Mouse (Mus musculus): ENCODE measurements around the gene Tsc2. TPM values are rescaled to one million over a fixed set of nuclear protein-coding genes. Genes with fewer than 3 reads are reported as not detected.
A peak's percentile ranks its signal among the peaks of the same experiment; 100 is the strongest.

Tsc2 gene
- polyA plus RNA-seq, 1 experiment from 2014 or later, result 46.7 TPM

GRCm38 (mm10) chr17:24650766-24651165 lies 18.3 kb upstream of the Tsc2 start:
- Histone ChIP-seq H3K4me1 (ENCODE audit: control insufficient read depth, insufficient read depth, low read length) (peaks cover 22% of the 10 kb centered on the region), H3K4me2 (peak overlapping the region; percentile 98; the same call in 1 of the 2 replicates), H3K36me3 (ENCODE audit: control insufficient read depth, insufficient read depth, low read length) (no peaks in the 10 kb centered on the region), H3K4me3 (ENCODE audit: low read depth, low read length) (no peak overlapping the region), H3K9ac (ENCODE audit: low read depth, low read length) (no peak overlapping the region), H3K9me3 (replicated peaks; ENCODE audit: control insufficient read depth, low read length) (no peaks in the 10 kb centered on the region), H3K27me3 (ENCODE audit: control insufficient read depth, insufficient read depth, low read length) (peaks cover 32% of the 10 kb centered on the region), H3K27ac (ENCODE audit: low read depth, low read length) (no peak overlapping the region)
- ATAC-seq (replicated peaks; ENCODE audit: insufficient number of reproducible peaks, low FRiP score, low TSS enrichment), result no peak
- WGBS (ENCODE audit: insufficient replicate concordance), result 74% methylated on average over 4 of the region's 4 CpGs

- Histone ChIP-seq H3K4me2 (peak within 1 kb of the TSS; percentile 98), H3K4me3 (ENCODE audit: low read depth, low read length) (peak within 1 kb of the TSS; percentile 76), H3K4me1 (ENCODE audit: control insufficient read depth, insufficient read depth, low read length) (peaks cover 28% of the 10 kb centered on the region), H3K9me3 (replicated peaks; ENCODE audit: control insufficient read depth, low read length) (no peaks in the 10 kb centered on the region), H3K9ac (ENCODE audit: low read depth, low read length) (peak within 1 kb of the TSS; percentile 80), H3K27me3 (ENCODE audit: control insufficient read depth, insufficient read depth, low read length) (peaks cover 32% of the 10 kb centered on the region), H3K36me3 (ENCODE audit: control insufficient read depth, insufficient read depth, low read length) (no peaks in the 10 kb centered on the region), H3K27ac (ENCODE audit: low read depth, low read length) (peak within 1 kb of the TSS; percentile 29; the same call in 1 of the 2 replicates)
- WGBS (ENCODE audit: insufficient replicate concordance), result 2% methylated on average over 34 of the region's 41 CpGs
- peak; percentile 78 for ATAC-seq (replicated peaks; ENCODE audit: insufficient number of reproducible peaks, low FRiP score, low TSS enrichment)
Observed at GRCm38 (mm10) chr17:24650070-24650616, 17.7 kb upstream of the Tsc2 start, which contains the start of gene Slc9a3r2. Gene Slc9a3r2, minus strand, starts transcription at chr17:24650327.

- H3K9ac ChIP-seq (ENCODE audit: low read depth, low read length), result peak overlapping the region; percentile 80
Observed at GRCm38 (mm10) chr17:24649581-24650069, 17.2 kb upstream of the Tsc2 start.

GRCm38 (mm10) chr17:24648731-24649377 lies 16.4 kb upstream of the Tsc2 start:
- H3K9me3 ChIP-seq (replicated peaks; ENCODE audit: control insufficient read depth, low read length), result no peaks in the 10 kb centered on the region
- WGBS (ENCODE audit: insufficient replicate concordance), result 66% methylated on average over 10 of the region's 10 CpGs
- peak overlapping the region; percentile 98 for H3K4me2 ChIP-seq
- peak overlapping the region; percentile 76 for H3K4me3 ChIP-seq (ENCODE audit: low read depth, low read length)
- H3K27ac ChIP-seq (ENCODE audit: low read depth, low read length), result no peak overlapping the region
- no peaks in the 10 kb centered on the region for H3K36me3 ChIP-seq (ENCODE audit: control insufficient read depth, insufficient read depth, low read length)
- H3K27me3 ChIP-seq (ENCODE audit: control insufficient read depth, insufficient read depth, low read length), result peaks cover 32% of the 10 kb centered on the region
- H3K4me1 ChIP-seq (ENCODE audit: control insufficient read depth, insufficient read depth, low read length), result peaks cover 40% of the 10 kb centered on the region
- peak overlapping the region; percentile 80; the same call in 1 of the 2 replicates for H3K9ac ChIP-seq (ENCODE audit: low read depth, low read length)
- no peak for ATAC-seq (replicated peaks; ENCODE audit: insufficient number of reproducible peaks, low FRiP score, low TSS enrichment)

More at GRCm38 (mm10) chr17:24649581-24650069, 17.2 kb upstream of the Tsc2 start:
- Histone ChIP-seq H3K9me3 (replicated peaks; ENCODE audit: control insufficient read depth, low read length) (no peaks in the 10 kb centered on the region), H3K4me1 (ENCODE audit: control insufficient read depth, insufficient read depth, low read length) (peaks cover 33% of the 10 kb centered on the region), H3K4me3 (ENCODE audit: low read depth, low read length) (peak overlapping the region; percentile 76), H3K36me3 (ENCODE audit: control insufficient read depth, insufficient read depth, low read length) (no peaks in the 10 kb centered on the region), H3K4me2 (peak overlapping the region; percentile 98), H3K27ac (ENCODE audit: low read depth, low read length) (peak overlapping the region; percentile 29; the same call in 1 of the 2 replicates), H3K27me3 (ENCODE audit: control insufficient read depth, insufficient read depth, low read length) (peaks cover 32% of the 10 kb centered on the region)
- peak; percentile 27 for ATAC-seq (replicated peaks; ENCODE audit: insufficient number of reproducible peaks, low FRiP score, low TSS enrichment)
- under 1% methylated on average over 35 of the region's 35 CpGs for WGBS (ENCODE audit: insufficient replicate concordance)

GRCm38 (mm10) chr17:24647493-24647892 lies 15.1 kb upstream of the Tsc2 start:
- no peaks in the 10 kb centered on the region for H3K9me3 ChIP-seq (replicated peaks; ENCODE audit: control insufficient read depth, low read length)
- peak overlapping the region; percentile 1; the same call in 1 of the 2 replicates for H3K4me3 ChIP-seq (ENCODE audit: low read depth, low read length)
- no peaks in the 10 kb centered on the region for H3K36me3 ChIP-seq (ENCODE audit: control insufficient read depth, insufficient read depth, low read length)
- no peak for ATAC-seq (replicated peaks; ENCODE audit: insufficient number of reproducible peaks, low FRiP score, low TSS enrichment)
- peaks cover 47% of the 10 kb centered on the region for H3K4me1 ChIP-seq (ENCODE audit: control insufficient read depth, insufficient read depth, low read length)
- H3K4me2 ChIP-seq, result peak overlapping the region; percentile 41
- 62% methylated on average over 11 of the region's 11 CpGs for WGBS (ENCODE audit: insufficient replicate concordance)
- peaks cover 37% of the 10 kb centered on the region for H3K27me3 ChIP-seq (ENCODE audit: control insufficient read depth, insufficient read depth, low read length)
- H3K9ac ChIP-seq (ENCODE audit: low read depth, low read length), result no peak overlapping the region
- peak overlapping the region; percentile 17; the same call in 1 of the 2 replicates for H3K27ac ChIP-seq (ENCODE audit: low read depth, low read length)

- H3K4me3 ChIP-seq (ENCODE audit: low read depth, low read length), result no peak overlapping the region
- peaks cover 41% of the 10 kb centered on the region for H3K27me3 ChIP-seq (ENCODE audit: control insufficient read depth, insufficient read depth, low read length)
- no peak overlapping the region for H3K9ac ChIP-seq (ENCODE audit: low read depth, low read length)
- H3K27ac ChIP-seq (ENCODE audit: low read depth, low read length), result peak overlapping the region; percentile 88
- whole genome bisulfite sequencing (ENCODE audit: insufficient replicate concordance), result 79% methylated on average over 4 of the region's 4 CpGs
- no peaks in the 10 kb centered on the region for H3K36me3 ChIP-seq (ENCODE audit: control insufficient read depth, insufficient read depth, low read length)
- no peak for ATAC-seq (replicated peaks; ENCODE audit: insufficient number of reproducible peaks, low FRiP score, low TSS enrichment)
- H3K4me1 ChIP-seq (ENCODE audit: control insufficient read depth, insufficient read depth, low read length), result peaks cover 47% of the 10 kb centered on the region
- no peaks in the 10 kb centered on the region for H3K9me3 ChIP-seq (replicated peaks; ENCODE audit: control insufficient read depth, low read length)
- H3K4me2 ChIP-seq, result no peak overlapping the region
Observed at GRCm38 (mm10) chr17:24646381-24646780, 14.0 kb upstream of the Tsc2 start.

GRCm38 (mm10) chr17:24645916-24646315 lies 13.5 kb upstream of the Tsc2 start:
- Histone ChIP-seq H3K27me3 (ENCODE audit: control insufficient read depth, insufficient read depth, low read length) (peaks cover 41% of the 10 kb centered on the region), H3K4me3 (ENCODE audit: low read depth, low read length) (no peak overlapping the region), H3K4me1 (ENCODE audit: control insufficient read depth, insufficient read depth, low read length) (peaks cover 47% of the 10 kb centered on the region), H3K9ac (ENCODE audit: low read depth, low read length) (no peak overlapping the region), H3K36me3 (ENCODE audit: control insufficient read depth, insufficient read depth, low read length) (no peaks in the 10 kb centered on the region), H3K27ac (ENCODE audit: low read depth, low read length) (peak overlapping the region; percentile 88), H3K9me3 (replicated peaks; ENCODE audit: control insufficient read depth, low read length) (no peaks in the 10 kb centered on the region), H3K4me2 (peak overlapping the region; percentile 20; the same call in 1 of the 2 replicates)
- ATAC-seq (replicated peaks; ENCODE audit: insufficient number of reproducible peaks, low FRiP score, low TSS enrichment), result no peak
- 54% methylated on average over 3 of the region's 3 CpGs for WGBS (ENCODE audit: insufficient replicate concordance)

GRCm38 (mm10) chr17:24644875-24645721 lies 12.7 kb upstream of the Tsc2 start:
- peak overlapping the region; percentile 20 for H3K4me2 ChIP-seq
- peak overlapping the region; percentile 88 for H3K27ac ChIP-seq (ENCODE audit: low read depth, low read length)
- peak overlapping the region; percentile 62 for H3K9ac ChIP-seq (ENCODE audit: low read depth, low read length)
- ATAC-seq (replicated peaks; ENCODE audit: insufficient number of reproducible peaks, low FRiP score, low TSS enrichment), result peak; percentile 13; the same call in 1 of the 2 replicates
- H3K4me1 ChIP-seq (ENCODE audit: control insufficient read depth, insufficient read depth, low read length), result peaks cover 44% of the 10 kb centered on the region
- peaks cover 42% of the 10 kb centered on the region for H3K27me3 ChIP-seq (ENCODE audit: control insufficient read depth, insufficient read depth, low read length)
- 64% methylated on average over 9 of the region's 9 CpGs for WGBS (ENCODE audit: insufficient replicate concordance)
- H3K36me3 ChIP-seq (ENCODE audit: control insufficient read depth, insufficient read depth, low read length), result peaks cover 2% of the 10 kb centered on the region; the same call in 1 of the 2 replicates
- no peaks in the 10 kb centered on the region for H3K9me3 ChIP-seq (replicated peaks; ENCODE audit: control insufficient read depth, low read length)
- H3K4me3 ChIP-seq (ENCODE audit: low read depth, low read length), result no peak overlapping the region

All from heart, embryonic 11.5 days (tissue).